Mouse (Mus musculus): ENCODE measurements around the gene 4930404H24Rik. TPM values are rescaled to one million over a fixed set of nuclear protein-coding genes. Genes with fewer than 3 reads are reported as not detected.

4930404H24Rik gene
- polyA plus RNA-seq, 1 experiment from 2014 or later: not detected

DNA sequence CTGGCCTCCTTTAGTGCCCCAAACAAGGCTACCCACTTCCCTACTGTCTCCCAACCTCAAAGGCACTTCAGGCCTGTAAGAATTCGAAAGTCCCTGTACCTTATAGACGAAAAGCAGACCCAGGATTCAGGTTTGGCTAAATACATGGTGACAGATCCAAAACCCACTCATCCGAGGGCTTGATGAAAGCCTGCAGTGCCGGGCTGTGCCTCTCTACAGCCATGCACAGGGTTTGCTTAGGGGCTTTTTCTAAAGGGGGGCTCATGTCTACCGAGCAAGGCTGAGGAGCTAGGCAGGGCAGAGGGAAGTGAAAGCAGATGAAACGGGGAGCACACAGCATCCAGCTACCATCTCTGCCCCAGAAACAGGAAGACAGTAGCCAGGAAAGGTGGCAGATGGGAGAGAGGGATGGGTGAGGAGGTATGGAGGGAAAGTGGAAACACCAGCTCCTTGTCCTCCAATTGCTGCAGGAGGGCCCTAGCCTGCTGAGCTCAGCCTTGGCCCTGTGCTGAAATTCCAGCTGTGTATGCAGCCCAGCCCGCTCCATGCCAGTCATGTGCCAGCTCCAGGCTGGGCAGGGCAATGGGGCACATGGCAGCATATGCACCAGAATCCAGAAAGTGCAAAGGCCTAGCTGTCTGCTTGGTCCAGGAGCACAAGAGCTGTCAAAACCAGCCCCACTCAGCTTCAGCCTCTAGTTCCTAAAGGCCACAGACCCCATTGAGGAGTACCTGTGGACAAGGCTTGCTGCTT, 11.3 kb upstream of the 4930404H24Rik start:
- H3K27ac ChIP-seq (replicated peaks in 1 of 2; ENCODE audit: control insufficient read depth in 1 of 2, insufficient read depth in 1 of 2, low read depth in 2 of 2, low read length in 2 of 2): no peak overlapping the region; a peak in 1 of 4 replicates
- H3K4me3 ChIP-seq (ENCODE audit: control insufficient read depth in 1 of 2, insufficient read depth in 1 of 2, low read depth in 1 of 2, low read length in 2 of 2): no peak overlapping the region
- peaks cover 4% of the 10 kb centered on the region; the same call in 1 of the 2 replicates for H3K36me3 ChIP-seq (ENCODE audit: control insufficient read depth, insufficient read depth, low read length)
- no peaks in the 10 kb centered on the region for H3K27me3 ChIP-seq (ENCODE audit: control insufficient read depth, insufficient read depth, low read length)
- H3K4me2 ChIP-seq (ENCODE audit: low read length): no peak overlapping the region
- no peak for ATAC-seq (ENCODE audit: insufficient number of reproducible peaks, insufficient read depth, low FRiP score, low read depth)
- 56% methylated on average over 7 of the region's 7 CpGs for WGBS
- H3K9me3 ChIP-seq (ENCODE audit: control insufficient read depth, low read length): no peaks in the 10 kb centered on the region
- H3K4me1 ChIP-seq (ENCODE audit: control insufficient read depth in 2 of 2, insufficient read depth in 2 of 2, low read length in 2 of 2): peaks cover 28 to 55% of the 10 kb centered on the region in 2 experiments
- H3K9ac ChIP-seq (ENCODE audit: low read length): no peak overlapping the region

DNA sequence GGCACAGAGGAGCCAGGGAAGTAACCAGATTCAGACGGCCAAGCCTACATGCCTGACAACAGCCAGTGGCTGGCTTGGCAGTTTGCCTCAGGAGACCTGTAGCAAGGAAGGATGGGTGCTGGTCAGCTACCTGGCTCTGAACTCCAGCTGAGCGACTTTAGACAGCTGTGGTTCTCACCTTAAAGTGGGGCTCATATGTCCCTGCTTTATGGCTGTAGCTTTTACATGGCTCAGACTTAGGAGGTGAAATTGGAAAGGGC, 10.8 kb upstream of the 4930404H24Rik start:
- 53% methylated on average over 2 of the region's 2 CpGs for WGBS
- no peak overlapping the region for H3K4me3 ChIP-seq (ENCODE audit: control insufficient read depth in 1 of 2, insufficient read depth in 1 of 2, low read depth in 1 of 2, low read length in 2 of 2)
- H3K27ac ChIP-seq (replicated peaks in 1 of 2; ENCODE audit: control insufficient read depth in 1 of 2, insufficient read depth in 1 of 2, low read depth in 2 of 2, low read length in 2 of 2): no peak overlapping the region
- H3K9ac ChIP-seq (ENCODE audit: low read length): no peak overlapping the region
- no peaks in the 10 kb centered on the region for H3K9me3 ChIP-seq (ENCODE audit: control insufficient read depth, low read length)
- H3K36me3 ChIP-seq (ENCODE audit: control insufficient read depth, insufficient read depth, low read length): peaks cover 4% of the 10 kb centered on the region; the same call in 1 of the 2 replicates
- no peak for ATAC-seq (ENCODE audit: insufficient number of reproducible peaks, insufficient read depth, low FRiP score, low read depth)
- H3K4me2 ChIP-seq (ENCODE audit: low read length): no peak overlapping the region
- H3K27me3 ChIP-seq (ENCODE audit: control insufficient read depth, insufficient read depth, low read length): no peaks in the 10 kb centered on the region
- peaks cover 23 to 50% of the 10 kb centered on the region in 2 experiments for H3K4me1 ChIP-seq (ENCODE audit: control insufficient read depth in 2 of 2, insufficient read depth in 2 of 2, low read length in 2 of 2)

DNA sequence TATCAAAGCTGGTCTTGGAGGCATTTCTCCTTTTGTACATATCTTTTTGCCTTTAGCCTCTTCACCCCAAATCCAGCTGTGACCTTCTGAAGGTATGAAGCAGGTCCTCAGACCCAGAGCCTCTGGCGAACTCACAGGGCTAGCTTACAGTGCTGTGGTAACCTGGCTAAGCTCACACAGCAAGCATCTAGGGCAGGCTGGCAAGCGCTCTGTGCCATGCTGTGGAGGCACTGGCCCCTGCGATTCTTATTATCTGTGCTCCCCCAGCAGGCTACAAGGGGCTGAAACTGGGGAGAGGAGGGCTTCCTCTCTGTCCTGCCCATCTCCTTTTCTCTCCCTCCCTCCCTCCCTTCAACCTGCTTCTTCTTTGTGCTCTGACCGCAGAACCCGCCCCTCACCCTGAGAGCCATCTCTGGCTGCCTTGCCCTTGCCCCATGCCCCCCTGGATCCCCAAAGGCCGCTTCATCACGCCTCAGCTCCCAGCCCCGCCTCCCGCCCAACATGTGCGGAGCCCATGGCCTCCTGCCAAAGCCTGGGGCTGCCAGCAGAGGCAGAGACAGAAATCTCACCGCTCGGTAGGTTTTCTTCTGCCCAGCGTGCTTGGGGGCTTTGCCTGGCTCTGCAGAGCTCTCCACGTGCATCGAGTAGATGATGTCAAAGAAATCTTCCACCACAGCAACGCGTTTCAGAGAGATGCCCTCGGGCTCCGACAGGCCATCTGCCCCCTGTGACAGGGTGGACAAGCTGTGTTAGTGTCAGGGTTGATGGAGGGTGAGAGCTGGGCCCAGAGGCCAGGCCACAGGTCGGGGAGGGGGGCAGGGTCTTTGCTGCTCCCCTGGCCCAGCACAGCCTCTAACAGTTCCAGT, 9.2 kb upstream of the 4930404H24Rik start:
- H3K4me1 ChIP-seq (ENCODE audit: control insufficient read depth in 2 of 2, insufficient read depth in 2 of 2, low read length in 2 of 2): peaks cover 20 to 44% of the 10 kb centered on the region in 2 experiments
- peak overlapping the region; percentile 48 for H3K4me2 ChIP-seq (ENCODE audit: low read length)
- H3K36me3 ChIP-seq (ENCODE audit: control insufficient read depth, insufficient read depth, low read length): no peaks in the 10 kb centered on the region
- H3K9ac ChIP-seq (ENCODE audit: low read length): peak overlapping the region; percentile 55
- no peaks in the 10 kb centered on the region for H3K9me3 ChIP-seq (ENCODE audit: control insufficient read depth, low read length)
- 13% methylated on average over 20 of the region's 20 CpGs for WGBS
- H3K27ac ChIP-seq (replicated peaks in 1 of 2; ENCODE audit: control insufficient read depth in 1 of 2, insufficient read depth in 1 of 2, low read depth in 2 of 2, low read length in 2 of 2): peak overlapping the region in 1 of 2 experiments; percentile 29; a peak in 1 of 4 replicates
- no peaks in the 10 kb centered on the region for H3K27me3 ChIP-seq (ENCODE audit: control insufficient read depth, insufficient read depth, low read length)
- no peak for ATAC-seq (ENCODE audit: insufficient number of reproducible peaks, insufficient read depth, low FRiP score, low read depth)
- peak overlapping the region in 1 of 2 experiments; percentile 5; a peak in 2 of 4 replicates for H3K4me3 ChIP-seq (ENCODE audit: control insufficient read depth in 1 of 2, insufficient read depth in 1 of 2, low read depth in 1 of 2, low read length in 2 of 2)

DNA sequence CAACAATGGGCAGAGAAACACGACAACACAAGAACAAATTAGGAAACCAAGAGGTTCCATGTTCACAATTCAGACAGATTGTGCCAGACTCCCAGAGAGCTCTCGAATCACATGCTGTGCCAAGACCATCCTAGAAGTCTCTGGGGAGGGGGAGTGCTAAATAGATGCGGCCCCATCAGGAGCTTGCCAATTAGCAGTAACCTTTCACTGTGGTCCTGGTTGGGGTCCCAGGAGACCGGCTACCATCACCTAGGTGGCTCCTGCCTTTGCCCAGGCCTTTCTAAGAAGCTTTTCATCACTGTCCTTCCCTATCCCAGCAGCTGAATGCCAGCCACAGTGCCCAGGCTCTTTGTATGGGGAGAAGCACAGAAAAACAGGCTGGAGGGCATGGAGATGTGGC, 8.5 kb upstream of the 4930404H24Rik start:
- H3K9ac ChIP-seq (ENCODE audit: low read length): peak overlapping the region; percentile 55; the same call in 1 of the 2 replicates
- H3K36me3 ChIP-seq (ENCODE audit: control insufficient read depth, insufficient read depth, low read length): no peaks in the 10 kb centered on the region
- H3K27me3 ChIP-seq (ENCODE audit: control insufficient read depth, insufficient read depth, low read length): no peaks in the 10 kb centered on the region
- no peaks in the 10 kb centered on the region for H3K9me3 ChIP-seq (ENCODE audit: control insufficient read depth, low read length)
- WGBS: 59% methylated on average over 4 of the region's 4 CpGs
- no peak overlapping the region for H3K4me3 ChIP-seq (ENCODE audit: control insufficient read depth in 1 of 2, insufficient read depth in 1 of 2, low read depth in 1 of 2, low read length in 2 of 2)
- peak overlapping the region; percentile 48; the same call in 1 of the 2 replicates for H3K4me2 ChIP-seq (ENCODE audit: low read length)
- H3K4me1 ChIP-seq (ENCODE audit: control insufficient read depth in 2 of 2, insufficient read depth in 2 of 2, low read length in 2 of 2): peaks cover 16 to 37% of the 10 kb centered on the region in 2 experiments
- 0 out of 4 replicates have a peak overlapping the region, but pooled peaks of 1 of the 2 experiments have one; percentile 29 for H3K27ac ChIP-seq (replicated peaks in 1 of 2; ENCODE audit: control insufficient read depth in 1 of 2, insufficient read depth in 1 of 2, low read depth in 2 of 2, low read length in 2 of 2)
- no peak for ATAC-seq (ENCODE audit: insufficient number of reproducible peaks, insufficient read depth, low FRiP score, low read depth)

DNA sequence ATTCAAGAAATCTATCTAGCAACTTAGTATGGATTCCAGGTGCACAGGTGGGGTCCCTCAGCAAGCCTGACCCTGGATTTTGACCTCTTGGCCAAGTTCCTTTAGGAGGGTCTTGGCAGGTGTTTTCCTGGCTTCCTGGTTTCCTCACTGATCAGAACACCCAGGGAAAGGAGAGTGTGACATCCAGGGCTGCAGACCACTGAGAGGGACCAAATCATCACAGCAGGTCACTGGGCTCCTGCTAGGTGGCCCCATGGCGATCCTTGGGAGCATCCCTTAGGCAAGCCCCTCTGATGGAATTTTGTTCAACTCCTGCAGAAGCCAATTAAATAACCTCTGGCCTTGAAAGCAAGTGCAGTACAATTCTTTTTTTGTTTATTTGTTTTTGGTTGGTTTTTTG, 2.5 kb upstream of the 4930404H24Rik start:
- no peak overlapping the region for H3K4me2 ChIP-seq (ENCODE audit: low read length)
- H3K9ac ChIP-seq (ENCODE audit: low read length): no peak overlapping the region
- no peaks in the 10 kb centered on the region for H3K27me3 ChIP-seq (ENCODE audit: control insufficient read depth, insufficient read depth, low read length)
- H3K36me3 ChIP-seq (ENCODE audit: control insufficient read depth, insufficient read depth, low read length): no peaks in the 10 kb centered on the region
- WGBS: 92% methylated on average over 1 of the region's 1 CpGs
- H3K27ac ChIP-seq (replicated peaks in 1 of 2; ENCODE audit: control insufficient read depth in 1 of 2, insufficient read depth in 1 of 2, low read depth in 2 of 2, low read length in 2 of 2): no peak overlapping the region
- H3K4me1 ChIP-seq (ENCODE audit: control insufficient read depth in 2 of 2, insufficient read depth in 2 of 2, low read length in 2 of 2): peaks cover 29 to 38% of the 10 kb centered on the region in 2 experiments
- no peaks in the 10 kb centered on the region for H3K9me3 ChIP-seq (ENCODE audit: control insufficient read depth, low read length)
- no peak overlapping the region for H3K4me3 ChIP-seq (ENCODE audit: control insufficient read depth in 1 of 2, insufficient read depth in 1 of 2, low read depth in 1 of 2, low read length in 2 of 2)
- ATAC-seq (ENCODE audit: insufficient number of reproducible peaks, insufficient read depth, low FRiP score, low read depth): no peak

DNA sequence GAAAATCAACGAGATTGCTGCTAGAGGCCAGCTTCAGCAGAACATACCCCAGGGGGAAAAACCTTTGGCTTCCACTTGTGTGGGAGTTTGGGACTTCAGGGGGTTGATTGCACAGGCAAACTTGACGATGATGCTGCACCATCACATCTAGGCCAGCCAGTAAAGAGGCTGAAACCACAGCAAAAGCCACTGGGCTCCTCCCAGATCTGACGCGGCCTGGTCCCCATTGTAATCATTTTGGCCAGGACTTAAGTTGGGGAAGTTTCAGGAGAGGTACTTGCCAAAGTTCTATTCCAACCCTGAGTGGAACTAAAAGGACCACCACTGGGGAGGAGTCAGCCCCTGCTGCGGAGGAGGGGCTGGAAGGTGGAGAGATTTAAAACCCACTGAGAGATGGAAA, 1.6 kb upstream of the 4930404H24Rik start:
- Histone ChIP-seq H3K27me3 (ENCODE audit: control insufficient read depth, insufficient read depth, low read length) (no peaks in the 10 kb centered on the region), H3K9ac (ENCODE audit: low read length) (no peak overlapping the region), H3K9me3 (ENCODE audit: control insufficient read depth, low read length) (no peaks in the 10 kb centered on the region), H3K36me3 (ENCODE audit: control insufficient read depth, insufficient read depth, low read length) (no peaks in the 10 kb centered on the region), H3K4me1 (ENCODE audit: control insufficient read depth in 2 of 2, insufficient read depth in 2 of 2, low read length in 2 of 2) (peaks cover 32 to 45% of the 10 kb centered on the region in 2 experiments), H3K4me2 (ENCODE audit: low read length) (no peak overlapping the region), H3K27ac (replicated peaks in 1 of 2; ENCODE audit: control insufficient read depth in 1 of 2, insufficient read depth in 1 of 2, low read depth in 2 of 2, low read length in 2 of 2) (no peak overlapping the region), H3K4me3 (ENCODE audit: control insufficient read depth in 1 of 2, insufficient read depth in 1 of 2, low read depth in 1 of 2, low read length in 2 of 2) (no peak overlapping the region)
- WGBS: 45% methylated on average over 5 of the region's 5 CpGs
- ATAC-seq (ENCODE audit: insufficient number of reproducible peaks, insufficient read depth, low FRiP score, low read depth): no peak

DNA sequence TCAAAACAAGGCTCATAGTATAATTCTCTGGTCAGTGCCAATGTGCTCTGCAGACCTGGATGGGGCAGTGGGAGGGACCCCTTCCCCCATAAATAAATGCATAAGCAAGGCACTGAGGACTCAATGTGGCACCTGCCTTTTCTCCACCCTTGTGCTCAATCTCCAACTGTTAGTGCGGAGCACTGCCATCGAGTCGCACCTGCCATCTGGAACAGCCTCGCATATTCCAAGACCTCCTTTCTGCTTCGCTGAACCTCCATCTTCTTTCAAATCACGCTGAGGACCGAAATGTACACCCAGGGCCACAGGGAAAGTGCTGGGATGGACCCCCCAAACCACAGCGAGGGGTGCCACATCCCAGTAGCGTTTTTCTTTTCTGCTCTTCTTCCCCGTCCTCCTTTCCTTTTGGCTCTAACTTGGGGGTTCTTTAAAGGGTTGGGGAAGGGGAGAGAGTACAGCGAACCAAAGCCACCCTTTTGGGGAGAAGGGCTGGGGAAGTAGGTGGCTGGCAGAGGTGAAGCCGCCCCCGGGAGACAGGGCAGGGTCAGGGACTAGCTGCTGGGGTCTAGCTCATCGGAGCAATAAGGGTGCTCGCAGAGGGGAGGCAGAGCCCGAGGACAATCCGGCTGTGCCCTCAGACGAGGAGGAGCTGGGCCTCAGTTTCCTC, 945 bp upstream of the 4930404H24Rik start:
- Histone ChIP-seq H3K27ac (replicated peaks in 1 of 2; ENCODE audit: control insufficient read depth in 1 of 2, insufficient read depth in 1 of 2, low read depth in 2 of 2, low read length in 2 of 2) (no peak overlapping the region), H3K4me3 (ENCODE audit: control insufficient read depth in 1 of 2, insufficient read depth in 1 of 2, low read depth in 1 of 2, low read length in 2 of 2) (peak overlapping the region; percentile 45 to 64), H3K4me2 (ENCODE audit: low read length) (peak overlapping the region; percentile 96), H3K36me3 (ENCODE audit: control insufficient read depth, insufficient read depth, low read length) (no peaks in the 10 kb centered on the region), H3K4me1 (ENCODE audit: control insufficient read depth in 2 of 2, insufficient read depth in 2 of 2, low read length in 2 of 2) (peaks cover 39 to 52% of the 10 kb centered on the region in 2 experiments), H3K9ac (ENCODE audit: low read length) (peak overlapping the region; percentile 85), H3K9me3 (ENCODE audit: control insufficient read depth, low read length) (no peaks in the 10 kb centered on the region), H3K27me3 (ENCODE audit: control insufficient read depth, insufficient read depth, low read length) (no peaks in the 10 kb centered on the region)
- no peak for ATAC-seq (ENCODE audit: insufficient number of reproducible peaks, insufficient read depth, low FRiP score, low read depth)
- WGBS: 23% methylated on average over 18 of the region's 18 CpGs
